Mouse (Mus musculus) ES-Bruce4 (cell line): ENCODE data around the gene Selenof. TPM values are rescaled to one million over a fixed set of nuclear protein-coding genes. Genes with fewer than 3 reads are reported as not detected.

Experiments
- H3K27ac ChIP-seq: 2 replicates; pipeline ENCODE4 v1.5.1; 2012; ENCODE audit warnings: low read length, inconsistent platforms; ENCODE audit not compliant: insufficient read depth
- H3K27me3 ChIP-seq: 2 replicates; pipeline ENCODE4 v1.6.1; 2012; ENCODE audit warnings: mild to moderate bottlenecking, low read length, inconsistent platforms; ENCODE audit not compliant: control insufficient read depth, poor library complexity, insufficient read depth, severe bottlenecking
- H3K36me3 ChIP-seq: 2 replicates; pipeline ENCODE4 v1.6.1; 2012; ENCODE audit warnings: inconsistent platforms, mild to moderate bottlenecking, low read length, moderate library complexity; ENCODE audit not compliant: control insufficient read depth, poor library complexity, insufficient read depth, severe bottlenecking
- H3K4me1 ChIP-seq: one replicate; pipeline ENCODE4 v1.8.1; 2011; ENCODE audit warnings: low read length; ENCODE audit not compliant: control insufficient read depth, insufficient read depth
- H3K4me3 ChIP-seq: 2 replicates; pipeline ENCODE4 v1.5.1; 2011; ENCODE audit warnings: low read depth, mild to moderate bottlenecking, low read length
- H3K9ac ChIP-seq: 2 replicates; pipeline ENCODE4 v1.6.1; 2012; ENCODE audit warnings: low read depth, mild to moderate bottlenecking, inconsistent platforms; ENCODE audit not compliant: poor library complexity, severe bottlenecking
- H3K9me3 ChIP-seq: replicated peaks from 2 replicates; pipeline ENCODE4 v1.6.1; 2012; ENCODE audit warnings: mild to moderate bottlenecking, low read length, inconsistent platforms; ENCODE audit not compliant: control insufficient read depth, poor library complexity, insufficient read depth, severe bottlenecking
- CTCF ChIP-seq: IDR thresholded peaks from one replicate; pipeline ENCODE4 v1.8.1; 2011; ENCODE audit warnings: low read depth, low read length
- EP300 ChIP-seq: IDR thresholded peaks from 2 replicates; pipeline ENCODE4 v1.6.1; 2011; ENCODE audit warnings: low read depth, low read length; ENCODE audit not compliant: insufficient read depth
- POLR2A ChIP-seq: IDR thresholded peaks from one replicate; pipeline ENCODE4 v1.8.1; 2011; ENCODE audit warnings: low read length; ENCODE audit not compliant: insufficient read depth
- polyA plus RNA-seq: library from polyadenylated mRNA; stranded (reverse); fragments of >200 nt; gene quantifications from 2 replicates; pipeline ENCODE4 v1.2.4, GENCODE M21; 2011; ENCODE audit warnings: low read depth; ENCODE audit not compliant: missing spikeins, insufficient read depth, insufficient read length

The Selenof gene
- polyA plus RNA-seq, 1 experiment, result 227 TPM

GRCm38 (mm10) chr3:144540805-144541204 lies 29.3 kb upstream of the Selenof start:
- H3K4me1 ChIP-seq, result peaks cover 2% of the 10 kb centered on the region
- H3K9me3 ChIP-seq, result no peaks in the 10 kb centered on the region
- no peak overlapping the region for H3K4me3 ChIP-seq
- H3K9ac ChIP-seq, result no peak overlapping the region
- TF ChIP-seq POLR2A, result no peak
- no peak for TF ChIP-seq CTCF
- no peak for TF ChIP-seq EP300
- no peaks in the 10 kb centered on the region for H3K36me3 ChIP-seq
- no peak overlapping the region for H3K27ac ChIP-seq
- H3K27me3 ChIP-seq, result no peaks in the 10 kb centered on the region

GRCm38 (mm10) chr3:144541906-144542438 lies 28.1 kb upstream of the Selenof start:
- H3K36me3 ChIP-seq, result no peaks in the 10 kb centered on the region
- H3K4me3 ChIP-seq, result no peak overlapping the region
- H3K9me3 ChIP-seq, result no peaks in the 10 kb centered on the region
- no peaks in the 10 kb centered on the region for H3K27me3 ChIP-seq
- TF ChIP-seq CTCF (no peak), POLR2A (no peak), EP300 (no peak)
- peaks cover 2% of the 10 kb centered on the region for H3K4me1 ChIP-seq
- no peak overlapping the region for H3K9ac ChIP-seq
- H3K27ac ChIP-seq, result no peak overlapping the region

GRCm38 (mm10) chr3:144545152-144545551 lies 25.0 kb upstream of the Selenof start:
- Histone ChIP-seq H3K4me3 (no peak overlapping the region), H3K9me3 (no peaks in the 10 kb centered on the region), H3K27ac (no peak overlapping the region), H3K9ac (no peak overlapping the region), H3K27me3 (no peaks in the 10 kb centered on the region), H3K36me3 (no peaks in the 10 kb centered on the region), H3K4me1 (no peaks in the 10 kb centered on the region)
- TF ChIP-seq EP300 (no peak), CTCF (no peak), POLR2A (no peak)

GRCm38 (mm10) chr3:144545832-144546231 lies 24.3 kb upstream of the Selenof start:
- no peaks in the 10 kb centered on the region for H3K9me3 ChIP-seq
- H3K27me3 ChIP-seq, result no peaks in the 10 kb centered on the region
- no peaks in the 10 kb centered on the region for H3K36me3 ChIP-seq
- H3K4me3 ChIP-seq, result no peak overlapping the region
- no peak overlapping the region for H3K9ac ChIP-seq
- no peaks in the 10 kb centered on the region for H3K4me1 ChIP-seq
- no peak overlapping the region for H3K27ac ChIP-seq
- TF ChIP-seq CTCF (no peak), EP300 (no peak), POLR2A (no peak)

- H3K27ac ChIP-seq, result no peak overlapping the region
- no peak for TF ChIP-seq EP300
- TF ChIP-seq POLR2A, result no peak
- TF ChIP-seq CTCF, result no peak
- H3K4me1 ChIP-seq, result no peaks in the 10 kb centered on the region
- no peaks in the 10 kb centered on the region for H3K36me3 ChIP-seq
- no peak overlapping the region for H3K9ac ChIP-seq
- H3K9me3 ChIP-seq, result no peaks in the 10 kb centered on the region
- no peaks in the 10 kb centered on the region for H3K27me3 ChIP-seq
- no peak overlapping the region for H3K4me3 ChIP-seq
Observed at GRCm38 (mm10) chr3:144546490-144546889, 23.6 kb upstream of the Selenof start.

- no peak overlapping the region for H3K27ac ChIP-seq
- H3K27me3 ChIP-seq, result no peaks in the 10 kb centered on the region
- TF ChIP-seq POLR2A, result no peak
- no peak for TF ChIP-seq EP300
- no peak for TF ChIP-seq CTCF
- H3K4me1 ChIP-seq, result peaks cover 1% of the 10 kb centered on the region
- H3K36me3 ChIP-seq, result no peaks in the 10 kb centered on the region
- H3K9me3 ChIP-seq, result no peaks in the 10 kb centered on the region
- no peak overlapping the region for H3K9ac ChIP-seq
- H3K4me3 ChIP-seq, result no peak overlapping the region
Observed at GRCm38 (mm10) chr3:144548186-144548845, 21.8 kb upstream of the Selenof start.
